Mouse (Mus musculus) CH12.LX (cell line): Measurements from ENCODE around the gene Thrap3.

Experiments
- CHD2 ChIP-seq: IDR thresholded peaks from 2 replicates; pipeline ENCODE4 v1.6.1; 2011; ENCODE audit warnings: low read length, improper control_type of control experiment
- CTCF ChIP-seq, 2 experiments: IDR thresholded peaks in 1 of 2; conservative IDR thresholded peaks in 1 of 2; 2 replicates each; pipeline ENCODE4 v1.5.1; 2011 to 2012; ENCODE audit warnings: low read depth in 2 of 2, low read length in 2 of 2, improper control_type of control experiment in 1 of 2, inconsistent platforms in 1 of 2, mild to moderate bottlenecking in 1 of 2, moderate library complexity in 1 of 2
- E2F4 ChIP-seq: IDR thresholded peaks from 2 replicates; pipeline ENCODE4 v1.6.1; 2011; ENCODE audit warnings: low read depth, low read length, improper control_type of control experiment; ENCODE audit not compliant: insufficient replicate concordance
- EP300 ChIP-seq: IDR thresholded peaks from 2 replicates; pipeline ENCODE4 v1.6.1; 2011; ENCODE audit warnings: low read length, improper control_type of control experiment
- ETS1 ChIP-seq: conservative IDR thresholded peaks from 2 replicates; pipeline ENCODE4 v1.6.1; 2012; ENCODE audit warnings: low read depth, mild to moderate bottlenecking, inconsistent platforms, low read length, improper control_type of control experiment, moderate library complexity
- GABPA ChIP-seq: IDR thresholded peaks from 2 replicates; pipeline ENCODE4 v1.6.1; 2012; ENCODE audit warnings: low read depth, low read length, improper control_type of control experiment, inconsistent platforms; ENCODE audit not compliant: insufficient replicate concordance
- MAZ ChIP-seq: IDR thresholded peaks from 2 replicates; pipeline ENCODE4 v1.6.1; 2012; ENCODE audit warnings: low read depth, mild to moderate bottlenecking, inconsistent platforms, low read length, improper control_type of control experiment, moderate library complexity
- POLR2A ChIP-seq: IDR thresholded peaks from 2 replicates; pipeline ENCODE4 v1.6.1; 2011; ENCODE audit warnings: low read depth, mild to moderate bottlenecking, improper control_type of control experiment, low read length
- ZC3H11A ChIP-seq: IDR thresholded peaks from 2 replicates; pipeline ENCODE4 v1.6.1; 2012; ENCODE audit warnings: low read depth, mild to moderate bottlenecking, inconsistent platforms, low read length, improper control_type of control experiment

GRCm38 (mm10) chr4:126217771-126218170, 15.2 kb upstream of the Thrap3 start:
- TF ChIP-seq POLR2A (no peak), EP300 (no peak), ZC3H11A (no peak), E2F4 (no peak), CTCF (conservative IDR thresholded peaks at IDR 0.05 in 1 of 2, IDR thresholded peaks at IDR 0.05 in 1 of 2; ENCODE audit: low read depth in 2 of 2, low read length in 2 of 2) (no peak), CHD2 (no peak), GABPA (no peak), MAZ (no peak), ETS1 (no peak)
